Mouse (Mus musculus): ENCODE measurements around the gene Qrich2.

GRCm38 (mm10) chr11:116491338-116491737 is 25.3 kb upstream of the Qrich2 start:
- TF ChIP-seq EP300 (IDR thresholded peaks at IDR 0.05; ENCODE audit: insufficient read depth, low read depth, low read length) (no peak), POLR2A (IDR thresholded peaks at IDR 0.05; ENCODE audit: insufficient read depth, low read length) (no peak), CTCF (IDR thresholded peaks at IDR 0.05; ENCODE audit: low read depth, low read length) (no peak)

Measured in ES-Bruce4 (cell line).